Mouse (Mus musculus) cerebellum, adult 9-11 months (tissue): Measurements from ENCODE around the gene Wdr17.
"Not testable (repeated sequence)": the region's sequence is repeated elsewhere in the genome, so short reads cannot be mapped to it uniquely, and the experiment has no call there.

Source experiments
- DNase-seq: peaks from one replicate; pipeline ENCODE4 v3.0.0; 2022

The Wdr17 gene

DNA sequence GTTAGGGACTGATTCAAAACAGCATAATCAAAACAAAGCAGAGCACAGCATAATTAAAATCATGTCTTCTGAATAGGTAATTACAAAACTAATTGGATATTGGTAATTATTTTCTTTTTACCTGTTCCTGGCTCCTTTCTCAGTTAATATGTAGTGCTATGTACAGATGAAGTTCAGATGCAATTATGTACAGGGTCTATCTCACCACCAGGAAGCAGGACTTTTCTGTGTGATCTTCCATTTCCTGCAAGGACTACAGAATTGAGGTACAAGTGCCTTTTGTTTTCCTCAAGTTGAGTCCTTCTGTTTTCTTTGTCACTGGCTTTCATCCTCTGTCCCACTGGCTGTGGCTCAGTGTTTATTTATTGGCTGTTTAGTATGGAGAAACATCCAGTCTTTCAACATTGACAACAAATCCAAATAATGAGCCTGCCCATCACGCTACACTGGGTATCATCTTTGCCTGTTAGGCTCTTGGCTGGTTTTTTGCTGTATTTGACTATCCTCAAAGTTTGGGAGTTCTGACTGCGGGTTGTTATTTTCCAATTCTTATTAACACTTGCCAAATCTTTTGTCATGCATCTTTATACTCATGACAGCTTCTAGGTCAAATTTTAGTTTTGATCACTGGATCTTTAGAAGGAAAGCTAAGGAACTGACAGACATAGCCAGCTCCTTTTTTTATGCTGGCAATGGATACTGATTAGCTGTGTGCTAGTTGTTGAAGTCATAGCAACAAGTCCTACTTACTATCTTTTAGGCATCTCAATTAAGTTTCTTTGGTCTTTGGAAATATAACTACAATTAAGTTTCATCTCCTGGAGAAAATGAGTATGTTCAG lies 94.9 kb downstream of the Wdr17 start:
- DNase-seq: peak; percentile 22

GRCm38 (mm10) chr8:54780134-54780942 lies 106.6 kb downstream of the Wdr17 start:
- DNase-seq: peak; percentile 35

GRCm38 (mm10) chr8:54779317-54780133 lies 107.5 kb downstream of the Wdr17 start:
- DNase-seq: peak; percentile 3

- no peak for DNase-seq
These were observed 110.0 kb downstream of the Wdr17 start for GRCm38 (mm10) chr8:54777012-54777411.

DNA sequence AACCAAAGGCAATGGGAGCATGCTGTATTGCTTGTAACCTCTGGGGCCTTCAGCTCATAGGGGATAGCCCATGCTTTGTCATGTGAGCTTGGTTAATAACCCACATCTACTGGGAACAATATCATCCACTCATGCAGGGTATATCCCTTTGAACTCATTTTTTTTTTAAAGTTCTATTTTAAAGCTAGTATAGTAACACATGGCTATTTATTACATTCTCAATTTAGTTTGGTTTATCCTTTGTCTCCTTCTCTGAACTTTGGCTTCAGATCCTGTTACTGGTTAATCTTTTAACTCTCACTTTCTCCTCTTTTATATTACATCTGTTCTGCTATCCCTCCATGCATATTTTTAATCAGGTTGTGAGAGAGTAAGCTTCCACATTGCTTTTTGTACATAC lies 110.7 kb downstream of the Wdr17 start:
- DNase-seq: no peak

DNA sequence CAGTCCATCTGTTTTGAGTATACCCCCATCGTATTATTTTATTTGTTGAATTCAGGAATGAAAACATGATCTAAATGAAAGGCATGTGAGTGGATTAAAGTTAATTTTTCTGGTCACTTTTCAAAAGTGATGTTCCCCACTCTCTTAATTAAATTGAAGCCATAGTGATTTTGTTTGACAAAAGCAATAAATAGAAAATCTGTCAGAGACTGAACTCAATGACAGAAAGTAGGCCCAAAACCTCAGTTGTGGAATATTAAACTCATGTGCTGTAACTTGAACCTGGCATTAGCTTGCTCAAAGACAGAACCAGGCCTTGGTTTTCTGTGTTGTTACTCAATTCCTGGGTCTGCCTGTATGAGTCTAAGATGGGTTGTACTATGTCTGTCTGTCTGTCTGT lies 129.3 kb downstream of the Wdr17 start:
- no peak for DNase-seq

GRCm38 (mm10) chr8:54736660-54737312 lies 150.2 kb downstream of the Wdr17 start:
- DNase-seq: no peak

DNA sequence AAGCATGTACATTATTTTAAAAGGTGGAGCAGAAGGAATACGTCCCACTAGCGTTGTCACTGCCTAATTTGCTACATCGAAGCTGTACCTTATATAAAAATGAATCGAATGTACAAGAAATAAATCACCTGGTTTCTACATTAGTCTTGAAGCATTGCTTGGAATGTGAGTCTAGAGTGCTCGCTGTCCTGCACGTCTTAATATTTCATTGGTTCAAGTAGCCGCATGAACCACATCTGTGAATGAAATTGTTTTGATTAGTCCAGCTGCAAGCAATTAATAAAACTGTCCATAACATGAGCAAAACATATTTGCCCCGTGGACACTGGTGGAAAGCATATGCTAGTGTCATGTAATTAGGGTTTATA lies 162.3 kb downstream of the Wdr17 start:
- DNase-seq: no peak

- DNase-seq: peak; percentile 97
These were observed 162.9 kb downstream of the Wdr17 start for GRCm38 (mm10) chr8:54723976-54724667.

DNA sequence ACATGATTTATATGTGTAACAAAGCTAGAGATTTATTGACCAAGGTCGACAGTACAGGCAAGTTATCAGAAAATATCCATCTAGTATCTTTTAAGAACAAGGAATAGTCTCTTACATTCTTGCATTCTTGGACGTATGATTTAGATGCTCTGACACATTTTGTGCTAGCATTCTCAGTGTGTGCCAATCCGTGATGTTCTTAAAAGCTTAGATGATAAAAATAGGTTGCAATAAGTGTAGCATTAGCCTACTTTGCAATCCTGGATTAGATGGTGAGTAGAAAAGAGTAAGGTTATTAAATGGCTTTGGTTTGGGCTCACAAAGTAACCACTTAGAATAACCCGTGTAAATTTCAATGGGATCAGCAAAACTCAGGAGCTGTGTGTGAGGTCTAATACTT lies 168.5 kb downstream of the Wdr17 start:
- no peak for DNase-seq

DNA sequence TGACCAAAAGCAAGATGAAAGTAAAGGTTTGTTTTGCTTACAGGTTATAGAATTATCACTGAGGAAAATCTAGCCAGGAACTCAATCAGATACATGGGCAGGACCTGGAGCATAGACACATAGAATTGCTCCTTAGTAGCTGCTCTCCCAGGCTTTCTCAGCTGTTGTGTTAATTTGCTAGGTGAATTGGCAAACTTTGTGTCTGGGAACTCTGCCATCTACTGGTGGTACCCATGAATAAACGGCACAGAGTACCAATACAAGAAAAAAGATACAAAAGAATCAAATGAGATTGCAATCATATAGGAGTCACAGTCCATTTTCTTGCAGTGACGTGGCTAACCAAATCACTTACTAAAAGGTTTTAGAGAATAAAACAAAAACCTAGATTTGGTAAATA lies 181.2 kb downstream of the Wdr17 start:
- DNase-seq: no peak

- DNase-seq: no peak
These were observed 215.2 kb downstream of the Wdr17 start for GRCm38 (mm10) chr8:54671806-54672205.

DNA sequence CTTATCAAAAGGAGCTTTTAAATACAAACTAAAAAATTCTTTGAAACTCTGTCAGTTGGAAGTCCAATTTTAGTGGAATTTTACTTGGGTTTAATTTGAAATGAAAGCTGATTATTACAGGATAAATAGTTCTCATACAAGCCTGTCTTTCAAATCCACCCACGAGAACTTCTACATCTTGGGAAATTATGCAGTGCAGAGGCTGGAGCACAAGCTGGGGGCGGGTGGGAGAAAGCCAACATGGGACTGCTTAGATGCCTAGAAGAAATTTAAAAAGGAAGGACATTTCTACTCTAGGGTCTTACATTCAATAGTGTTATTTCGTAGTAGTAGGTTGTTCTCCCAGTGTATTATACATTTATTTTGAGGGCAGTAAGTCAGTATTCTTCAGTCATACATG lies 219.2 kb downstream of the Wdr17 start:
- DNase-seq: no peak

- peak; percentile 35 for DNase-seq
These were observed 226.3 kb downstream of the Wdr17 start for GRCm38 (mm10) chr8:54660675-54661074.

- no peak for DNase-seq
These were observed 227.3 kb downstream of the Wdr17 start for GRCm38 (mm10) chr8:54659703-54660102.

- peak; percentile 39 for DNase-seq
These were observed 248.3 kb downstream of the Wdr17 start for GRCm38 (mm10) chr8:54638634-54639033.

- not testable (repeated sequence) for DNase-seq
These were observed 270.3 kb downstream of the Wdr17 start for GRCm38 (mm10) chr8:54616710-54617109.

DNA sequence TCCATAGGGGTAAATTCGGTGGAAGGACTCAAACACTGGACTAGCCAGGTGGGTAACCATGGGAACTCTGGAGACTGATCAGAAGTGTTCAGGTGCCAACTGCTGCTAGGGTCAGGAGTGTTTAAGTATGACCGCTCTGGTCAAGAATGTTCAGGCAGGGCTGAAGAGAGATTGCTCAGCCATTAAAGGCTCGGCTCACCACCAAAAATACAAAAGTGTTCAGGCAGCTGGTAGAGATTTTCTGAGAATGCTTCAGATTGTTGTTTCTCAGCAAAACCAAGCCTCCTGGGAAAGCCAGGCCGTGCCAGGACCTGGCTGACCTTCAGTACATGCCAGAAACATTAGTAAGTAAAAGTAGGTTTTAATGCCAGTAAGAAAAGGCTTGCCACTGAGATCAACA lies 276.7 kb downstream of the Wdr17 start:
- no peak for DNase-seq

DNA sequence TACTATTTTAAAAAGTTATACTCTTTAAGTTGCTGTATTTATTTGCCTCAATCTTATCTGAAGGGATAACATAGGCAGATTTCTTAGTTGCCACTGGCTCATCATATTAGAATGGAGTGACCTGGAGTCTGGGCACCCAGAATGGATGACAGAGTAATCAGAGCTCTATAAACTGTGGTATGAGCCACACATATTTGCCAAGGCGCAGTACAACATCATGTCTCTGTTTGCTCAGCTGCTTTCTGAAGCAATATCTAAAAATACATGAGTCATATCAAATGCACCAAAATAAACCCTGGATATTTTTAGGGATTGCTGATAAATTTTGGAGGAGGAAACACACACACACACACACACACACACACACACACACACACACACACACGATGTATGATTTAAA lies 277.6 kb downstream of the Wdr17 start:
- DNase-seq: no peak

GRCm38 (mm10) chr8:54603440-54603839 lies 283.5 kb downstream of the Wdr17 start:
- no peak for DNase-seq

GRCm38 (mm10) chr8:54600671-54601251 lies 286.2 kb downstream of the Wdr17 start, which contains the start of gene Spata4:
Gene Spata4 (plus strand): TSS chr8:54600781.
- peak; percentile 7 for DNase-seq

DNA sequence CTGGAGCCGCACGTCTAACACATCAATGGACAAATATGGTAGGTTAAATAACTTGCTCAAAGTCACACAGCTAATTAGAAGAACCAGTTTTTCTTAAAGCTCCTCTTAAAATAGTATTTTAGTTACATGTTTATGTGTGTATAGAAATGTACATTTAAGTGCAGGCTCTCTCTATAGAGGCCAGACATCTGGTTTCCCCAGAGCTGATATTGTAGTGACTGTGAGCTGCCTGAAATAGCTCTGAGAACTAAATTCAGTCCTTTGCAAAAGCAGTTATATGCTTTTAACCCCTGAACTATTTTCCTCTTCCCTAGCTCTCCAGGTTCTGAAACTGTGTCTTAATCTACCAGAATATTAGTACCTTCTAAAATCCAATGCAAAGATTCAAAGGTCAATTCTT lies 289.6 kb downstream of the Wdr17 start:
- DNase-seq: no peak
